Mouse (Mus musculus) liver, adult 2 months (tissue): Measurements from ENCODE around the gene Clint1.

Experiments used
- CTCF ChIP-seq: fragments of 200-500 bp; IDR thresholded peaks from 2 replicates; pipeline ENCODE4 v1.5.1; 2011; ENCODE audit warnings: low read depth, low read length, control low read depth
- POLR2A ChIP-seq: fragments of 200-500 bp; IDR thresholded peaks from 2 replicates; pipeline ENCODE4 v1.6.1; 2011; ENCODE audit warnings: low read length, control low read depth; ENCODE audit not compliant: insufficient read depth; ENCODE audit errors: extremely low read depth

GRCm38 (mm10) chr11:45852124-45852994 is 508 bp downstream of the Clint1 start:
- no peak for TF ChIP-seq CTCF
- no peak for TF ChIP-seq POLR2A
